Mouse (Mus musculus): ENCODE measurements around the gene Slc35f1.
"Not testable (repeated sequence)": the region's sequence is repeated elsewhere in the genome, so short reads cannot be mapped to it uniquely, and the experiment has no call there.

The Slc35f1 gene

DNA sequence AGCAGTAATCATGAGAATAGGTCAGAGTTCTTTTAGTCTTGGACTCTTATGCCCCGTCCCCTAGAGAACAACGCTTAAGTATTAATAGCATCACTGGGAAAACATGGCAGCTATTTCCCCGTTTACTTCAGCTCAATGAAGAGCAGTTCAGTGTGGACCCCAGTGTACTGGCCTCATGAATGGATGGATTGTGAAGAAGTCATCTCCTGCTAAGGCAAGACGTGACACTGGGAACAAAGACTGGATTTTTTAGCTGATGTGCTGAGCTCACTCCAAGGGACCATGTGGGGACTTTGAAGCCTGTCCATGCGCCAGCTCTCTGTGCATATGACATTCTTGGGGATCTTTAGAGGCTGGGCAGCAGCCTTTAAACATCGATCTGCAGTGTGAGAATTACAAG is 101.2 kb downstream of the Slc35f1 start:
- no peak for DNase-seq

DNA sequence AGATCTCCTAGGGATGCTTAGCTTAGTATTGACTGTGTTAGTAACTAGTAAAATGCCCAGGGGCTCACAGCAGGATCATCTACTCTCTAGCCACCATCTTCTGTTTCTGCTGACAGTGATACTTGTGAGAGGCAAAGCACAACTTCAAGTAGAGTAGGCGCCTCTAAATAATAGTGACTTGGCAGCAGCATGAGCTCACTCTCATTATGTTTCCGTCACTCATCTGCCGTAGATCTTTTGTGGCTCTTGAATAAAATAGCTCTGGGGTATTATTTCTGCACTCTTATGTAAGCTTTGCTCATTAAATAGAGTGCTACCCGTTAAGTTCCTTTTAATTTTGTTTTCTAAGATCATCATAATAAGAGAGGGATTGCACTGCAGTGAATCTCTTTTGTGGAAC is 107.1 kb downstream of the Slc35f1 start:
- no peak for DNase-seq

DNA sequence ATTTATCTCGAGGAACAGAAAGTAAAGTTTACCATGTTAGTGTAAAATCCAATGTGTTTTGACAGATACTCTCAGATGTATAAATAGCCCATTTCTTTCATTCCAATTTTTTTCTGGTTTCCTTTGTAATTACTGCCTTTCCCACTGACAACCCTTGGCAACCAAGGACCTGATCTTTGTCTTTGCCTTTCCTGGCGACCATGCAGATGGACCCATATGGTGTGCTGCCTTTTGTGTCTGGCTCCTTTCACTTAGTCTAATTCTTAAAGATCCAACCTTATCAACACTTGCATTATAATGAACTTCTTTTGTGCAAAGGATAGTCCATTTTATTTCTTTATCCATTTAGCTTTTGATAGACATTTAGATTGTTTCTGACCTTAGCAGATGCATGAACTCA is 117.5 kb downstream of the Slc35f1 start:
- DNase-seq: no peak

DNA sequence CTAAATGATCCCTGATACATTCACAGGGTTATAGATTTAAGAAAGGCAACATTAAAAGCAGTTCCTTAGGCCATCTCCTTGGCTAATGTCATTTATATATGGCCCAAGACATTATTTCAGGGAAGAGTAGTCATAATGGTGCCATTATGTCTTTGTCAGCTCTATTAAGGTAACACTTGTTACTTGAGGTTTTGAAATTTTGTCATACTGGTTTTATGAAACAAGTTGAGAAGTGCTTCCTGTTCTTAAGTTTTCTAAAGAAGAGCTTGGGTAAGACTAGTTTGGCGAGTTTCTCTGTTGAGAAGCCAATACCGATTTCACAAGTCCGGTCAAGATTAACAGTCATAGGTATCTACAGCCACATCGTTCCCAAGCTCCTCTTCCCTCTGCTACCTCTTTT is 122.5 kb downstream of the Slc35f1 start:
- no peak for DNase-seq

DNA sequence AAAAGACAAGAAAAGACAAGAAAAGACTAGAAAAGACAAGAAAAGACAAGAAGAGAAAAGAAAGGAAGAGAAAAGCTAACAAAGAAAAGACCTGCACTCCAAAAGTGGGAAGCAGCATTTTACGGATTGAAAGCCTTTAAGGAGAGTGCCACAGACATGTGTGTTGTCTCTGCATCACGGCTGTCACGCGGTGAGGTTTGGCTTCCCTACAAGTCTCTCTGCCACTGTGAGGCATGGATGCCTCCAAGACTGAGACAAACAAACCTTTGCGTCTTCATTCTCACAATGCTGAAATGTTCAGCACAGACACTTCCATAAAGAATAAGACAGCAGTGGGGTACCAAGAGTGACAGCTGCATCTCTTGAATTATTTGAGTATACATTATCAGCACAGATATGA is 124.0 kb downstream of the Slc35f1 start:
- no peak for DNase-seq

DNA sequence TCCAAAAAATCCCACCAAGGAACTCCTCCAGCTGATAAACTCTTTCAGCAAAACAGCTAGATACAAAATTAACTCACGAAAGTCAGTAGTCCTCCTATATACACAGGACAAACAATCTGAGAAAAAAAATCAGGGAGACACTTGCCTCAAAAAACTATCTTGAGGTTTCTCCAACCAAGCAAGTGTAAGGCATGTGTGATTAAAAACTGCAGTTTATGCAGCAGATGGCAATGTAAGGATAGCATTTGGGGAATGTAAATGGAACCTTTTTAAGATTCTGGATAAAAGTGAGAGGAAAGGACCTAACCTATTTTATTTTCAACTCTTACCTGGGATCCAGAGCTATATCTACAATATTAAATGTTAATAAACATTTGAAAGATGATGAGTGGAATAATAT is 129.3 kb downstream of the Slc35f1 start:
- no peak for DNase-seq

DNA sequence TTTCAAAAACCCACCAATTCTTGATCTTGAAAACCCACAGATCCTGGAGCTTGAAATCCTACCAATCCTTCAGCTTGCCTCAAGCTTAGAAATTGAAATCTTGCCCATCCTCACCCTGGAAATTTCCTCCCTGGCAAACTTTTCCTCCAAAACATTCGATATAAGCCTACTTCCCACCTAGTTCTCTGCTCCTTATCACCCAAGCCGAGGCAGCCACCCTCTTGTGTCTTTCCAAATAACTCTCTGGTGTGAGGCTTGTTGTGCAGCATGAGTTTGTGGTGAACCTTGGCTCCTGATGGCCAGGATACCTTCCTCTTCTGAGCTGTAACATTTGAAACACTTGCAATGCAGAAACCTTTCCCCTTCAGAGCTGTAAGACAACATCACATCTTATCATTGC is 132.6 kb downstream of the Slc35f1 start:
- DNase-seq: no peak

DNA sequence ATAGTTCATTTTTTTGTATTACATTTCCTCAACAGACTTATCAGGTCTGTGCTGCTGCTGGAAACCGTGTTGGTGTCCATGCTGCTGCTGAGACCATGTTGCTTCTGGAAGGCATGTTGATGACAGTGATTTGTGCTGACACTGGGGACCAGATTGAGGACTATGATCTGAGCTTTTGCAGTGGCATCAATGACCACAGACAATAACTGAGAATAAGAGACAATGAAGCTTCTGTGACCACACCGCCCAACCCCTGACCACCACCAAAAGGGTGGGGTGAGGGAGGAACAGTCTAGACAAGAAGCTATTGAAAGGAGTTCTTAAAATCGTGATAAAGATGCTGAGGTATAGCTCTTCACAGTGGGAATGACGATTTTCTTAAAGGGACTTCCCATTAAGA is 135.4 kb downstream of the Slc35f1 start:
- no peak for DNase-seq

DNA sequence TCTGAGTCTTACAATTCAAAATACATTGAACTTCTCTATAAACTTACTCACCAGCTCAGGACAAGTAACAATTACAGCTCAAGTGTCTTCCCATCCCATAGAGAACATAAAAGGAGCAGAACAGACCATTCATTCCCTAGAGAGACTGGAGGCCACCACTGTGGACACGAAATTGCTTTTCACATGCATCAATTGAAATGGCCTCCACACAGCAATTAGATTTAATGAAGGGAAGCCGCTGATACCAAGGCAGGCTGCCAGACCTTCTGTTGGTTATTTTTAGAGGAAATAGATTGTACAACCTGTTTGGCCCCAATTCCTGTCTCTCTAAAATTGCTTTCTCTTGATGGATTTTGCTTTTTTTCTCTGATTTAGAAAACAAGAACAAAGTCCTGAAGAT is 150.5 kb downstream of the Slc35f1 start:
- peak; percentile 5 for DNase-seq

DNA sequence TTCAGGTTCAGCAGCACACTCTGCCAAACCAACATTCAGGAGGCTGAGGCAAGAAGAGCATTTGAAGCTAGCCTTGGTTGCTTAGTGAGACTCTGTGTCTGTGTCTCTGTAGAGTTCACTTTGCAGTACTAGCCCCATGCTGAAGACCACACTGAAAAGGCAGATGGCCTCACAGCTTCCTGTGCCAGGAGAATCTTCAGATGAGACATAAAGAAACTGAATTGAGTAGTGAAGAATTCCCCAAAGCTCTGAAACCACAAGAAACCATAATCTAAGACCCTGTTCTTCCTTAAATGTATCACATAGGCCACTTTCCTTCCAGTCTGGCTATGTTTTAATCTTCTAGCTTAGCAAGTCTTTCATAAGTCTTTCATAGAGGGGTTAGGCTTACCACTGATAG is 161.7 kb downstream of the Slc35f1 start:
- DNase-seq: no peak

DNA sequence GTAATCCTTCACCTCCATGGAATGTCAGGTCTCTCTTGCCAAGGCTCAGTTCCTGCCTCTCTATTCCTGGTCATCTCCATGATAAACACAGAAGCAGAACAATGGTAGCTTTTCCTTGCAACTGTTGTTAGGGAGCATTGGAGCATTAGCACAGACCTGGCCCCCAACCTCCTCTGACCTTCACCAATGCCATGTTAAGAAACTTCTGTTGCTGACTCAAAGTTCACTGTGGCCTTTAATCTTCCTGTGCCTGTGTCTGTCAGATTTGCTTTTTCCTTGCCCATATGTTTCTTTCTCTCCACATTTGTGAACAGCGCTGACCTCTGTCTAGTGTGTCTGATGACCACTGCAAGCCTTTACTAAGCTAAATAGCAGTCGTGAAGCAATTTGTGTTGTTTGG is 170.5 kb downstream of the Slc35f1 start:
- no peak for DNase-seq

DNA sequence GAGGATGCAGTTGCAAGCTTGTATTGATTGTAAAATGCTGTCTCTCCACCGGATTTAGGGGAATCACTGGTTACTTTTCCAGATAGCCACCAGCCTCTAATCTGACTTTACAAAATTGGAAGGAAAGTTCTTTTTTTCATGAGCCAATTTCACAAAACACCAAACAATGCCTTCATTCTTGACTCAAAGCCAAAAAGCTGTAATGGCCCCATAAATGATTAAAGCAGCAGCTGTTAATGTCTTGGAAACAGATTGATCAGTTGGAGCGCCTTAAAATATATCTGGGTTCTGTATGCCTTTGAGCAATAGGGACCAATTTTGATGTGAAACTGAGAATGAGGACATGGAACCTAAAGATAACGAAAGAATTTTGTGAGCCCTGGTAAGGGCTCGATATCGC is 174.6 kb downstream of the Slc35f1 start:
- no peak for DNase-seq

DNA sequence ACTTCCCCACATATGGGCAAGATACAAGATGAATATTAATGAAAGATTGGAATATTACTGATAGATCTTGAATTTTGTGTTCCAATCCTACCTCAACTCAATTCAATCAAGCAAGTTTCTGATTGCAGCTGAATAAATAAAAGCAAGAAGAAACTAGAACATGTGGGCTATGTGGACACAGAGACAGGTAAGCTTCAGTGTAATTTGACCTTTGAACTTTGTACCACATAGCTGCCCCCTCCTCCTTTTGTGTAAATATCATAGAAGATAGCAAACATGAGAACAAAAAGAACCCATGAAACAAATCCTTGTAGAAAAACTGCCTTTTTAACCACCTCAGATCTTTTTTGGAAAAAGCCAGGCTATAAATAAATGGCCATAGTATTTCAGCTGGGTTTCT is 180.8 kb downstream of the Slc35f1 start:
- DNase-seq: no peak

DNA sequence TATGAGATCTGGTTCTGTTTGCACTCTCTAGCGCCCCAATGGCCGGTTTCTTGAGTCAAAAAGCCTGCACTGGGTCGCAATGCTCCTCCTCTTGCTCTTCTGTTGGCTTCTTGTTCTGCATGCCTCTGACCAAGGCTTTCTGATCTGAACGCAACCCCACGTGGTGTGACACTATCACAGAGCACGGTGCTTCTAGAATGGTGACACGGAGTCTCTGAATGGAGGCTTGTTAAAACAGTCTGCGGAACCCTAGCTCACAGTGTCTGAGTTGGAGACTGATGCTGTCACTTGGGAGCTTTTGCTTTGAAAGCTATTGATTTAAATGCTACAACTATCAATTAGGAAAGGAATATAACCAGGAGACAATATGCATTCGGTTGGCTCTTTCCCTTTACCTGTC is 183.8 kb downstream of the Slc35f1 start:
- DNase-seq: no peak

DNA sequence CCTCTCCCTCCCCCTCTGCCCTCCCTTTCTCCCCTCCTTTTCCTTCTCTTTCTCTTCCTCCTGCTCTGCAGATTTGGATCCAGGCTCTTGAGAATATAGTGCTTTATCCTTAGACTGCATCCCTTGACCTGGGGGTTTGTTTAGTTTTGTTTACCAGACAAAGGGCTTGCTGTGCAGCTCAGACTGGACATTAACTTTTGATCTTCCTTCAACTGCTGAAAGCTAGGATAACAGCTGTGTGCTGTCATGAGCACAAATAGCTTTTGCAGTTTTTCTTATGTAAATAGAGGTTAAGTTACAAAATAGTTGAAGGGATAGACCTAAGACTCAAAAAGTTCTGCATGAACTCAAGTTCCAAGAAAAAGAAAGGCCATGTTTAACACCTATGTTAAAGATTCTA is 184.4 kb downstream of the Slc35f1 start:
- peak; percentile 4 for DNase-seq

DNA sequence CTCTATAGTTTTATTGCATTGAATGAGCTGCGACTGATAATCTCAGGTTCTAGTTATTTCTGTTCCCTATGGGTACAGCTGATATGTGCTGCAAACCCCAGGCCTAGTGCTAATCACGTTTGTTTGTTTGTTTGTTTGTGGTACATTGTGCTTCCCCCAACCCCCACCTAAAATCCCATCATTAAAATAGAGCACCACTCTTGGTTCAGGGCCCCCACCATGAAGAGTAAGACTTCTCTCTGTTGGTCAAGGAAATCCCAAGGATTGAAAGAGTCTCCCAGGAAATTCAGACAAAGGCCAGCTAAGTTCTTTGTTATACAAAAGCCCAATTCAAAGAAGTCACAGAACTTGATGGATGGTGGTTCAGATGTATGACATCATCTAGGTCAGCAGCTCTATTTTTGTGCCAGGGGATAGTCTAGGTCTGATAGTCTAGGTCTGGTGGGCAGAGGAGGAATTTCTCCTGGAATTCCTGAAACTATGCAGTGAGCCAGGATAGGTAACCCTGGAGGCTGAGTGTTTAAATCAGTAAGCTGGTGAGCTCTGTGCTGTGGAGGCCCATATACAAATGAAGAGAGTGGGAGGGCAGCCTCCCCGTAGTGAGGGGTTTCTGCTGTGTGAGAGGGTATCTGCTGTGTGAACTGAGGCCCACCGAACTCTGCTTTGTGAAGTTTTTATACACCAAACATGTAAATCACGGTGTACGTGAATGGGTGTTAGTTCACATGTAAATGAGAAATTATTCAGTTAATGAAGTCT is 187.1 kb downstream of the Slc35f1 start:
- DNase-seq: no peak

DNA sequence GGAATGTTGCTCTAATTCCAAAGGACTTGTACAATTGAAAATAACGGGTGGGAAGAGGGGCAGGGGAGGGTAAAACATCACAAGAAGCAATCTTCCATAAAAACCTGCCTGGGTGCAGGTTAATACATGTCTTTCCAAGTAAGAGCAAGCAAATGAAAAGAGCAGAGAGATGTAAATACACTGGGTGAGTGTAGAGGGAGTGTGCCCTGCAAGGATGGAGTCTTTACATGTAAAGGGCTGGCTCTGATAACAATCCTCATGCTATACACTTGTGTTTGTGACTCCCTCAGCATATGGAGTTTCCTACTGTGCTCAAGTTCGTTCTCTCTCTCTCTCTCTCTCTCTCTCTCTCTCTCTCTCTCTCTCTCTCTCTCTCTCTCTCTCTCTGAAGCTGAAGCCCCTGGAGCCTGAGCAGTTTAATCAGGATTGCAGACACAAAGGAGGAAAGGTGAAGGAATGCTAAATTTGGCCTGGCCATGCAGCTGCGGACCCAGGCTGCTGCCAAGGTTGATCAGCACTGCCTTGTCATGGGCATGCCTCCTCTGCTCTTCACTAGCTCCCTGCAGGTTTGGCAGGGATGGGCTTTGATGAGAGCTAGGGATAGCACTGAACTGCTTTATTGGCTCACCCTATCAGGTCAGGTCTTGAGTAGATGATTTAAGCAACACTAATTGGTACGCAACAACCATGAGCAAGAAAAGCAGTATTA is 187.9 kb downstream of the Slc35f1 start:
- DNase-seq: no peak

DNA sequence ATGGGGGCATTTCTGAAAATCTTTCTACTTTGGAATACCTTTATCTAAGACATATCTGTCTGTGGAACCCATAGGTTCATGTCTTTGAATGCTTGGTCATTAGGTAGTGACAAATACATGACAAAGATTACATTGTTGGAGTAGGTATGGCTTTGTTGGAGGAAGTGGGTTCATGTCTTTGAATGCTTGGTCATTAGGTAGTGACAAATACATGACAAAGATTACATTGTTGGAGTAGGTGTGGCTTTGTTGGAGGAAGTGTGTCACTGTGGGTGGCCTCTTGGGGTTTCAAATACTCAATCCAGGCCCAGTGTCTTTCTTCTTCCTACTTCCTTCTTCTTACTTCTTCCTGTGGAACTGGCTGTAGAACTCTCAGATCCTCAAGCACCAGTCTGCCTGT is 206.4 kb downstream of the Slc35f1 start:
- not testable (repeated sequence) for DNase-seq

DNA sequence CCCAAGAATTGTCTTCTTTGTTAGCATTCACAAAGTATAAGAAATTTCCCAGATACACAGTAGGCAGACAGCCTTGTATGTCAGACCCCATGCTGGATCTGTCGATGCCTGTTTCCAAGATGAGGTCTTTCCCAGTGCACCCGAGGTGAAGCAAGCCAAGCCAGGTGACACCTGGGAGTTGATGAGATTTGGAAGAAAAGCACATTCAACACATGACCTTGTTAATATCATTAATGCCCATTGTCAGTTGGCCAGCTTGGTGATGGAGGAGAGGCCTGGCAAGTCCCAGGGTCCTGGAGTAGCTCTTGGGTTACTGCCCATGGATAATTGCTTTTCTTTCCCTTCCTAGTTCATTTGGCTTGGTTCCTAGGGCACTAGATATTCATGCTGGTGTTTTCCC is 214.6 kb downstream of the Slc35f1 start:
- no peak for DNase-seq

DNA sequence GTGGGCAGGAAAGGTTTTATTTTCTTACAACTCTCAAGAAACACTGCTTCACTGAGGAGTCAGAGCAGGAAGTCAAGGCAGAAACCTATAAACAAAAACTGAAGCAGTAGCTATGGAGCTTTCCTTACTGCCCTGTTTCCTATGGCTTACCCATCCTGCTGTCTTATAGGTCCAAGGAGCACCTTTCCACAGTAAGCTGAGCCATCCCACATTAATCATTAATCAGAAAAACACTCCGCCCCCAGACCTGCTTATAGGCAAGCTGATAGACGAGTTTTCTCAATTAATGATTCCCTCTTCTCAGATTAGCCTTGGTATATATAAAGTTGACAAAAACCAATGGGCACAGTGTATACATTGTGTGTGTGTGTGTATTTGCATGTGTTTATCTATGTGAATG is 221.4 kb downstream of the Slc35f1 start:
- no peak for DNase-seq

DNA sequence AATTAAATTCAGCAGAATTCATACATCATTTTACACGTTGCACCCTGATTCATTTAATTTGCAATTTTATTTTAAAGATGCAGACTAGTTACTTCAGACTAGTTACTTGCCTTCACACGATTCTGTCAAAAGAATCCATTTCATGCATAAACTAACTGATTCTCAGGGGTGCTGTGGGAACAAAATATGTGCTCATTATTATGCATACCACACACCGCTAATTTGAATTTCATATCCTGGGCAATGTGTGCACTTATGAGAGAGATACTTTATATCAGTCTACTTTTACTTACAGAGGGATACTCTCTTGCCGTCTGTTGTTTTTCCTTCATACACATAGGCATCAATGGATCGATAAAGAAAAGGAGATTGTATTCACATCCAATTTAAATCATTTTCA is 228.4 kb downstream of the Slc35f1 start:
- no peak for DNase-seq

DNA sequence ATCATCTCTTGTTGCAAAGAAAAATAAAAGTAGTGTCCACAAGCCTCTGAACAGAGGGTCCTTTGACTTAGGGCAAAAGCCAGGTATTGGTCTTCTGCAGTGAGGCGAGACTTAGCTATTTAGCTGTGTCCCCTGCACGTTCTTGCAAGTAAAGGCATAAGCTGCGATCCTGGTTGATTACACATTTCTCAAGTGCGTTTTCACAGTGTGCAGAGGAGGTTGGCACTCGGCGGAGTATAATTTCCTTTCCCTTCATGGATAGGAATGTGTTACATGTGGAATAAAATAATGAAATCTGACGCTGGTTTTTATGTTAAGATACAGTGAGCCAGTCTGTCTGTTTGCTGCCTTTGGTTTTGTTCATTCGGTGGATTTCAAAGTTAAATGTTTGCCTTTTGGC is 232.8 kb downstream of the Slc35f1 start:
- DNase-seq: no peak

DNA sequence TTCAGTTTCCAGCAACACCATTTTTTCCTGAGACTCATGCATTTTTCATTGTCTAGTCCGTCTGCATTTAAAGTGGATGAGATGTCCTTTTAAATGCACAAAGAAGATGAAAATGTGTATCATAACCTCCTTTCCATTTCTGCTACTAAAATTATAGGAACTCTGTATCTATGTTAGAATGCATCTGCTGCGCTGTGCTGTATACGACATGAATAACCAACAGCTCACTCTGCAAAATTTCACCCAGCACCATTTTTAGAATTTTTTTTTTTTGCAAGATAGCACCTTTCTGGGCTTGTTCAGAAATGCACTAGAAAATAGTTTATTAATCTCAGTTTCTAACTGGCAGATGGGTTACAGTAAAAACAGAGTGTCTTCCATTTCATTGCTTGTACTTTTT is 236.0 kb downstream of the Slc35f1 start:
- DNase-seq: no peak

DNA sequence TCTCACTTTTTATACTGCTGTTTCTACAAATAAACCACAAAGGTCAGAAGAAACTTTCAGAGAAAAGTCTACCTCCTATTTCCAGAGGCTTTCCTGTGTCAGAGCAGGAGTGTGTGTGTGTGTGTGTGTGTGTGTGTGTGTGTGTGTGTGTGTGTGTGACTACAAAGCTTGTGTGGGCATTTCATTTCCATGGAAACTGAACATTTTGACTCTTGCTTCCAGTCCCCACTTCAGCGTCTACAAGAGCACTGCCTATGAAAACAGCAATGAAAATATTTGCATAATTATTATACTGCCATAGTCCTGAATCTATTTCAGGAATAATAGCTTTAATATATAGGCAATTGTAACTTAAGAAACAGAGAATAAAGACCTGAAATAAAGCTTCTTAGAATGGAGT is 241.8 kb downstream of the Slc35f1 start:
- DNase-seq: no peak

DNA sequence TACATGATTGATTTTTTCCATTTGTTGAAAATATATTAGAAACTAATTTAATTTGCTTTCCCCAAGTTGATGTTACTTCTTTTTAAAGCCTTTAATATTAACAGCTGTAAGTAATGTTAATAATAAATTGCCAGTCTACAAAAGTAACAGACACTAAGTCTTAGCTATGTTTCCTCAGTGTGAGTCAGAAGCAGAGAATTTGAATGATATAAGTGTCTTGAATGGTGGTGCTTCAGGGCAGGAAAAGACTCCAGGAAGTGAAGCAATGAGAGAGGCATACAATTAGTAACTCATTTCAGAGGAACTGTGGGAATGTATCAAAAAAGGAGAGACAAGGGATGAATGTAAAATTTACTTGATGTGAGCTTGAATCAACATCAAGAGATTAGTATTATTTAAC is 244.3 kb downstream of the Slc35f1 start:
- DNase-seq: no peak

All from kidney, postnatal 10 days (tissue).